ENCODE assay signal across 8 mouse cellular contexts in the genomic region with DNA sequence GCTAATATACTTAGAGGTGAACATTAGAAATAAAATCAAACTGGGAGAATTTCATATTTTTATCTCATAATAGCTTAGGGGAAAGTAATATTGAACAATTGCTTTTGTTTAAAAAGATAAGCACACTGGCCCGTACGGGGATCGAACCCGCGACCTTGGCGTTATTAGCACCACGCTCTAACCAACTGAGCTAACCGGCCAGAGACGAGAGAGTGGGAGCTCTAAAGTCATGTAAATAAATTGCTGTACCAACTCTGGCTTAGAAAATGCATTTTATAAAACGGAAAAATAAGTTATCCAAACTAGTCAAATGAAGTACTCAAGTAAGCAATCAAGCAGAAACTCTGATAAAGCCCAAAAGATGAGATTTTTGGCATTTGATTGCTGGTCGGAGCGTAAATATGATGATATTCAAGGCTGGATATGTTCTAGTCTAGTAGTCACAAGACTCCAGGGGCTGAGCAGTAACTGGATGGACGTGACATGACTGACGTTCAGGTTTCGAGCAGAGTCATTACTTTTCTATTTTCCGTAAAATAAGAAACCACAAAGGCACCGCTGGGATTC. TPM values are rescaled to one million over a fixed set of nuclear protein-coding genes. Genes with fewer than 3 reads are reported as not detected.
DNase-seq lines count a peak whose midpoint lies in the region; ATAC-seq and TF ChIP-seq lines count a peak whose summit lies in the region.

No protein-coding gene starts in this region.

- H3K27me3 ChIP-seq in limb, embryonic 14.5 days (ENCODE audit: control insufficient read depth, insufficient read depth, low read length), result no peaks in the 10 kb centered on the region
- H3K27me3 ChIP-seq in midbrain, postnatal 0 days (ENCODE audit: insufficient read depth, low read length), result no peaks in the 10 kb centered on the region
- no peaks in the 10 kb centered on the region for H3K27me3 ChIP-seq in stomach, embryonic 15.5 days (replicated peaks)

- no peak for TF ChIP-seq CTCF in midbrain, postnatal 0 days (IDR thresholded peaks at IDR 0.05)

- peak; percentile 81 to 82 for DNase-seq in left cerebral cortex, adult 18-20 months (ENCODE audit: low spot score in 2 of 2)
- DNase-seq in left cerebral cortex, adult 11 months (ENCODE audit: low spot score), result no peak
- peak; percentile 80 to 92 for DNase-seq in heart, adult 18-20 months
- peak; percentile 87 for DNase-seq in kidney, adult 18-20 months
- DNase-seq in limb, embryonic 14.5 days (ENCODE audit: low spot score), result peak; percentile 79
- DNase-seq in midbrain, postnatal 0 days (ENCODE audit: low spot score), result peak; percentile 76

- no peaks in the 10 kb centered on the region for H3K9me3 ChIP-seq in limb, embryonic 14.5 days (ENCODE audit: control insufficient read depth, low read length)
- H3K9me3 ChIP-seq in midbrain, postnatal 0 days (ENCODE audit: low read length), result no peaks in the 10 kb centered on the region
- H3K9me3 ChIP-seq in stomach, embryonic 15.5 days, result no peaks in the 10 kb centered on the region

- peaks cover 23% of the 10 kb centered on the region for H3K4me1 ChIP-seq in limb, embryonic 14.5 days (ENCODE audit: control insufficient read depth, insufficient read depth, low read length)
- H3K4me1 ChIP-seq in midbrain, postnatal 0 days (ENCODE audit: insufficient read depth, low read length), result peaks cover 13% of the 10 kb centered on the region
- peaks cover 26% of the 10 kb centered on the region for H3K4me1 ChIP-seq in stomach, embryonic 15.5 days

- H3K27ac ChIP-seq in limb, embryonic 14.5 days (replicated peaks; ENCODE audit: low read depth, low read length), result no peak overlapping the region
- H3K27ac ChIP-seq in midbrain, postnatal 0 days (ENCODE audit: low read depth, low read length), result peak overlapping the region; percentile 64; the same call in 1 of the 2 replicates
- peak overlapping the region; percentile 75 for H3K27ac ChIP-seq in stomach, embryonic 15.5 days

- H3K4me2 ChIP-seq in limb, embryonic 14.5 days (replicated peaks; ENCODE audit: low read depth, low read length, severe bottlenecking), result peak overlapping the region; percentile 87
- H3K4me2 ChIP-seq in midbrain, postnatal 0 days (ENCODE audit: low read depth, low read length, poor library complexity, severe bottlenecking), result peak overlapping the region; percentile 86
- peak overlapping the region; percentile 82 for H3K4me2 ChIP-seq in stomach, embryonic 15.5 days

- WGBS in limb, embryonic 14.5 days, result under 1% methylated on average over 17 of the region's 17 CpGs
- WGBS in midbrain, postnatal 0 days, result under 1% methylated on average over 17 of the region's 17 CpGs
- 1% methylated on average over 17 of the region's 17 CpGs for WGBS in stomach, embryonic 15.5 days

- H3K36me3 ChIP-seq in limb, embryonic 14.5 days (ENCODE audit: control insufficient read depth, insufficient read depth, low read length), result no peaks in the 10 kb centered on the region
- H3K36me3 ChIP-seq in midbrain, postnatal 0 days (ENCODE audit: insufficient read depth, low read length), result no peaks in the 10 kb centered on the region
- H3K36me3 ChIP-seq in stomach, embryonic 15.5 days, result no peaks in the 10 kb centered on the region

- TF ChIP-seq POLR2A in limb, embryonic 14.5 days (IDR thresholded peaks at IDR 0.05; ENCODE audit: borderline replicate concordance, extremely low read depth, insufficient read depth, insufficient read length), result no peak

- 0 out of 2 replicates have a peak, but pooled peaks have one; percentile 0 for ATAC-seq in common myeloid progenitor, adult 5-6 weeks (replicated peaks; ENCODE audit: low read depth, poor library complexity, severe bottlenecking)
- ATAC-seq in limb, embryonic 14.5 days (ENCODE audit: low FRiP score, low read depth), result no peak
- ATAC-seq in midbrain, postnatal 0 days (ENCODE audit: low FRiP score), result no peak
- no peak for ATAC-seq in stomach, embryonic 15.5 days (ENCODE audit: insufficient read depth, low FRiP score, low read depth)

- H3K4me3 ChIP-seq in limb, embryonic 14.5 days (replicated peaks; ENCODE audit: low read length), result peak overlapping the region; percentile 46
- peak overlapping the region; percentile 90 for H3K4me3 ChIP-seq in midbrain, postnatal 0 days (ENCODE audit: low read depth, low read length)
- H3K4me3 ChIP-seq in stomach, embryonic 15.5 days (replicated peaks), result peak overlapping the region; percentile 69

- no peak overlapping the region for H3K9ac ChIP-seq in limb, embryonic 14.5 days (ENCODE audit: low read depth, low read length, severe bottlenecking)
- no peak overlapping the region for H3K9ac ChIP-seq in midbrain, postnatal 0 days (replicated peaks; ENCODE audit: low read length, poor library complexity, severe bottlenecking)
- no peak overlapping the region for H3K9ac ChIP-seq in stomach, embryonic 15.5 days

RNA-seq across cellular contexts. Expression of gene Borcs6, which starts 2.8 kb away (rescaled TPM):
- total RNA-seq in left cerebral cortex, adult 18-20 months (2021), result 10 to 100 TPM; 35.2 to 38.0 TPM
- total RNA-seq in common myeloid progenitor, adult 5-6 weeks (2017), result 4.5 and 5.4 TPM in 2 replicates
- total RNA-seq in heart, adult 18-20 months (2021), result 10 to 100 TPM; 16.7 to 19.3 TPM
- 15.2 and 15.6 TPM in 2 replicates for polyA plus RNA-seq in limb, embryonic 14.5 days (2012; rRNA removed)
- 12.3 and 13.9 TPM in 2 replicates for polyA plus RNA-seq in limb, embryonic 14.5 days (2014; fragmentation: Nextera tagmentation; extraction: Ambion mirVana)
- 33.3 and 39.0 TPM in 2 replicates for total RNA-seq in midbrain, postnatal 0 days (2014; rRNA removed)
- 21.1 and 21.3 TPM in 2 replicates for polyA plus RNA-seq in midbrain, postnatal 0 days (2015; fragmentation: Nextera tagmentation; extraction: Ambion mirVana)
- 10.3 and 10.7 TPM in 2 replicates for polyA plus RNA-seq in stomach, embryonic 15.5 days (2015; fragmentation: Nextera tagmentation; extraction: Ambion mirVana)

RNA-seq across cellular contexts. Expression of gene Tmem107, which starts 8.3 kb away (rescaled TPM):
- total RNA-seq in left cerebral cortex, adult 18-20 months (2021), result 10 to 100 TPM; 23.6 to 26.8 TPM
- total RNA-seq in common myeloid progenitor, adult 5-6 weeks (2017), result 23.2 and 26.3 TPM in 2 replicates
- total RNA-seq in heart, adult 18-20 months (2021), result 1 to 10 TPM; 5.3 to 7.0 TPM
- polyA plus RNA-seq in limb, embryonic 14.5 days (2012; rRNA removed), result 47.8 and 71.0 TPM in 2 replicates
- 54.4 and 55.2 TPM in 2 replicates for polyA plus RNA-seq in limb, embryonic 14.5 days (2014; fragmentation: Nextera tagmentation; extraction: Ambion mirVana)
- 42.4 and 61.8 TPM in 2 replicates for total RNA-seq in midbrain, postnatal 0 days (2014; rRNA removed)
- polyA plus RNA-seq in midbrain, postnatal 0 days (2015; fragmentation: Nextera tagmentation; extraction: Ambion mirVana), result 23.8 and 27.8 TPM in 2 replicates
- polyA plus RNA-seq in stomach, embryonic 15.5 days (2015; fragmentation: Nextera tagmentation; extraction: Ambion mirVana), result 49.6 and 55.0 TPM in 2 replicates

RNA-seq across cellular contexts. Expression of gene Aurkb, which starts 16.8 kb away (rescaled TPM):
- under 1 TPM in 1 of 2 experiments, not detected in 1; 0.30 TPM for total RNA-seq in left cerebral cortex, adult 18-20 months (2021)
- 89.5 and 121 TPM in 2 replicates for total RNA-seq in common myeloid progenitor, adult 5-6 weeks (2017)
- total RNA-seq in heart, adult 18-20 months (2021), result 1 to 10 TPM in 1 of 2 experiments, under 1 TPM in 1; 0.67 to 1.5 TPM
- polyA plus RNA-seq in limb, embryonic 14.5 days (2012; rRNA removed), result 124 and 144 TPM in 2 replicates
- 109 and 116 TPM in 2 replicates for polyA plus RNA-seq in limb, embryonic 14.5 days (2014; fragmentation: Nextera tagmentation; extraction: Ambion mirVana)
- total RNA-seq in midbrain, postnatal 0 days (2014; rRNA removed), result 6.9 and 10.5 TPM in 2 replicates
- 6.0 and 6.9 TPM in 2 replicates for polyA plus RNA-seq in midbrain, postnatal 0 days (2015; fragmentation: Nextera tagmentation; extraction: Ambion mirVana)
- polyA plus RNA-seq in stomach, embryonic 15.5 days (2015; fragmentation: Nextera tagmentation; extraction: Ambion mirVana), result 134 and 146 TPM in 2 replicates

RNA-seq across cellular contexts. Expression of gene Vamp2, which starts 26.0 kb away (rescaled TPM):
- total RNA-seq in left cerebral cortex, adult 18-20 months (2021), result 1,000 to 10,000 TPM; 1,053 to 1,091 TPM
- total RNA-seq in common myeloid progenitor, adult 5-6 weeks (2017), result 7.1 and 10.0 TPM in 2 replicates
- total RNA-seq in heart, adult 18-20 months (2021), result 10 to 100 TPM; 53.9 to 55.4 TPM
- 199 and 224 TPM in 2 replicates for polyA plus RNA-seq in limb, embryonic 14.5 days (2012; rRNA removed)
- 89.8 and 98.1 TPM in 2 replicates for polyA plus RNA-seq in limb, embryonic 14.5 days (2014; fragmentation: Nextera tagmentation; extraction: Ambion mirVana)
- total RNA-seq in midbrain, postnatal 0 days (2014; rRNA removed), result 144 and 157 TPM in 2 replicates
- 591 and 600 TPM in 2 replicates for polyA plus RNA-seq in midbrain, postnatal 0 days (2015; fragmentation: Nextera tagmentation; extraction: Ambion mirVana)
- 68.5 and 84.6 TPM in 2 replicates for polyA plus RNA-seq in stomach, embryonic 15.5 days (2015; fragmentation: Nextera tagmentation; extraction: Ambion mirVana)

RNA-seq across cellular contexts. Expression of gene Per1, which starts 32.7 kb away (rescaled TPM):
- 100 to 1,000 TPM; 129 to 133 TPM for total RNA-seq in left cerebral cortex, adult 18-20 months (2021)
- total RNA-seq in common myeloid progenitor, adult 5-6 weeks (2017), result 9.3 and 16.9 TPM in 2 replicates
- total RNA-seq in heart, adult 18-20 months (2021), result 10 to 100 TPM; 38.8 to 48.5 TPM
- 19.3 and 25.4 TPM in 2 replicates for polyA plus RNA-seq in limb, embryonic 14.5 days (2012; rRNA removed)
- 16.0 and 22.5 TPM in 2 replicates for polyA plus RNA-seq in limb, embryonic 14.5 days (2014; fragmentation: Nextera tagmentation; extraction: Ambion mirVana)
- total RNA-seq in midbrain, postnatal 0 days (2014; rRNA removed), result 28.5 and 47.1 TPM in 2 replicates
- polyA plus RNA-seq in midbrain, postnatal 0 days (2015; fragmentation: Nextera tagmentation; extraction: Ambion mirVana), result 11.8 and 15.4 TPM in 2 replicates
- 15.4 and 20.3 TPM in 2 replicates for polyA plus RNA-seq in stomach, embryonic 15.5 days (2015; fragmentation: Nextera tagmentation; extraction: Ambion mirVana)
